Mouse (Mus musculus): ENCODE data around the gene Spata21. TPM values are rescaled to one million over a fixed set of nuclear protein-coding genes. Genes with fewer than 3 reads are reported as not detected.

Spata21 gene
- polyA plus RNA-seq, 1 experiment from 2014 or later: 0.36 TPM

GRCm38 (mm10) chr4:141060426-141061301 is 27.5 kb upstream of the Spata21 start, which contains the start of gene Crocc:
TSS of gene Crocc (minus strand) at chr4:141060550.
- H3K4me2 ChIP-seq: peak within 1 kb of the TSS; percentile 77
- peak within 1 kb of the TSS; percentile 76 for H3K9ac ChIP-seq
- peaks cover 10% of the 10 kb centered on the region for H3K36me3 ChIP-seq
- H3K4me3 ChIP-seq: peak within 1 kb of the TSS; percentile 73
- no peaks in the 10 kb centered on the region for H3K9me3 ChIP-seq
- WGBS: under 1% methylated on average over 75 of the region's 77 CpGs
- peaks cover 12% of the 10 kb centered on the region for H3K4me1 ChIP-seq
- peak within 1 kb of the TSS; percentile 88 for H3K27ac ChIP-seq
- no peaks in the 10 kb centered on the region for H3K27me3 ChIP-seq
- ATAC-seq (ENCODE audit: insufficient number of reproducible peaks, low FRiP score, low TSS enrichment, low read depth): peak; percentile 96

GRCm38 (mm10) chr4:141064104-141064659 is 24.0 kb upstream of the Spata21 start:
- WGBS: 89% methylated on average over 4 of the region's 4 CpGs
- Histone ChIP-seq H3K4me1 (peaks cover 20% of the 10 kb centered on the region), H3K4me3 (no peak overlapping the region), H3K9me3 (no peaks in the 10 kb centered on the region), H3K27ac (no peak overlapping the region), H3K27me3 (no peaks in the 10 kb centered on the region), H3K9ac (no peak overlapping the region), H3K4me2 (no peak overlapping the region), H3K36me3 (peaks cover 38% of the 10 kb centered on the region)
- no peak for ATAC-seq (ENCODE audit: insufficient number of reproducible peaks, low FRiP score, low TSS enrichment, low read depth)

- H3K4me1 ChIP-seq: peaks cover 13% of the 10 kb centered on the region
- no peak overlapping the region for H3K4me2 ChIP-seq
- H3K9ac ChIP-seq: no peak overlapping the region
- peaks cover 48% of the 10 kb centered on the region for H3K36me3 ChIP-seq
- no peaks in the 10 kb centered on the region for H3K9me3 ChIP-seq
- H3K4me3 ChIP-seq: no peak overlapping the region
- H3K27me3 ChIP-seq: no peaks in the 10 kb centered on the region
- no peak overlapping the region for H3K27ac ChIP-seq
- WGBS: 7% methylated on average over 8 of the region's 8 CpGs
- ATAC-seq (ENCODE audit: insufficient number of reproducible peaks, low FRiP score, low TSS enrichment, low read depth): no peak
Observed at GRCm38 (mm10) chr4:141065123-141065522, 23.0 kb upstream of the Spata21 start.

GRCm38 (mm10) chr4:141066709-141067515 is 21.2 kb upstream of the Spata21 start:
- peaks cover 66% of the 10 kb centered on the region for H3K36me3 ChIP-seq
- no peaks in the 10 kb centered on the region for H3K9me3 ChIP-seq
- H3K9ac ChIP-seq: no peak overlapping the region
- H3K27ac ChIP-seq: peak overlapping the region; percentile 8; the same call in 1 of the 2 replicates
- 66% methylated on average over 12 of the region's 12 CpGs for WGBS
- no peak for ATAC-seq (ENCODE audit: insufficient number of reproducible peaks, low FRiP score, low TSS enrichment, low read depth)
- no peak overlapping the region for H3K4me3 ChIP-seq
- H3K4me2 ChIP-seq: no peak overlapping the region
- peaks cover 10% of the 10 kb centered on the region for H3K4me1 ChIP-seq
- no peaks in the 10 kb centered on the region for H3K27me3 ChIP-seq

DNA sequence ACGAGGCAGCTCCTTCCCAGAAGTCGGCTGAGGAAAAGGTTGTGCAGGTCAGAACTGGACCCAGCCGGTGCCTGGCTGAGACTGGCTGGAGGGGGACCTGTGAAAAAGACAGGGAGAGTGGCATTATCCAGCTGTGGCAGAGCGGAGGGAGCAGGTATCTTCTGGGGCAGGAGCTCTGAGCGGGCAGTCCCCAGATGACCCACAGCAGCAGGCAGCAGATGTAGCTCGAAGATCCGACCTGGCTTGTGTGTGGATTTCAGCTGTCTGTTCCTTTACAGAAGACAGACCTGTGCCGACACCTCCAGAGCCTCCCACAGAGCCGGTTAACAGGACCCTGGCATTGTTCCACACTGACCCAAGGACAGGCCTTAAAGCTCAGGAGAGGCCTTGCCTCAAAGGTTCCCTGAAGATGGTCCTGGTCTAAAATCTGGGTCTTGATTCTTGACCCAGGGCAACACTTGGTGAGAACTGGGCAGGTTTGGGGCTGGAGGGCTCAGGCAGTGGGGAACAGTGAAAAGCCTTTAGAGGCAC is 20.6 kb upstream of the Spata21 start:
- ATAC-seq (ENCODE audit: insufficient number of reproducible peaks, low FRiP score, low TSS enrichment, low read depth): no peak
- Histone ChIP-seq H3K27me3 (no peaks in the 10 kb centered on the region), H3K9ac (no peak overlapping the region), H3K4me1 (peaks cover 10% of the 10 kb centered on the region), H3K9me3 (no peaks in the 10 kb centered on the region), H3K36me3 (peaks cover 72% of the 10 kb centered on the region), H3K4me2 (no peak overlapping the region), H3K4me3 (no peak overlapping the region), H3K27ac (0 out of 2 replicates have a peak overlapping the region, but pooled peaks have one; percentile 8)
- WGBS: 81% methylated on average over 9 of the region's 9 CpGs

DNA sequence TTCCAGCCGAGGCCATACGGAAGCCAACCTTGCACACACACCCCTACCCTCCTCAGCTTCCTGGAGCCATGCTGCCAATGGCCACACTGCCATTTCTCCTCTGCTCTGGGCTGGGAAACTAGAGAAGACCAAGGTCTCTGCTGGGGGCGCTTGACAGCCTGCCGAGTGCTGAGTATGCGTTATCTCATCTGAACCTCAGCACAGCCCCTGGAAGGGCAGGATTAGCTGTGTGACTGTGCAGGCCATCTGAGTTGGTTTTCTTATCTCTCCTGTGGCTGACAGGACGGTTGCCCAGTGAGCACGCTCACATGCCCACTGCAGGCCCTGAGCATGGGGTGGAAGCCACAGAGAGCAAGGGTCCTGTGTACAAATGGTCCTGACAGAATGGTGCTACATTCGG is 19.5 kb upstream of the Spata21 start:
- Histone ChIP-seq H3K36me3 (peaks cover 83% of the 10 kb centered on the region), H3K27ac (no peak overlapping the region), H3K9ac (no peak overlapping the region), H3K4me2 (no peak overlapping the region), H3K4me3 (no peak overlapping the region), H3K9me3 (no peaks in the 10 kb centered on the region), H3K27me3 (no peaks in the 10 kb centered on the region), H3K4me1 (peaks cover 11% of the 10 kb centered on the region)
- 88% methylated on average over 8 of the region's 8 CpGs for WGBS
- ATAC-seq (ENCODE audit: insufficient number of reproducible peaks, low FRiP score, low TSS enrichment, low read depth): no peak

DNA sequence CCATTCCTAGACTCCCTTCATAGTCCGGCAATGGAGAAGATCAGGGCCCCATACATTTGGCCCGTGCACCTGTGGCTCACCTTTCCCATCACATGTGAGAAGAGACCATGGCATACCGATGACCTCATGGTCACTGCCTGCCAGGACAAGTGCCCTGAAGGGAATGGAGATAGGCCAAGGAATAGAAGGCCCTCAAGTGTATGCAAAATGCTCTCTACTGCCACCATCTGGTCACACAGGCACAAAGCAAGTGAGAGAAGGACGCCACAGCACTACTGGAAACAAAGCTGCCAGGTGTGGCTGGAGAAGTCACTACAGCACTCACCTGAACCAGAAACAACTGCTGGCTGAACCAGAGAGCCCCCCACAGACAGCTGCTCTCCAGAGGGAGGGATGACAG is 18.4 kb upstream of the Spata21 start:
- Histone ChIP-seq H3K9me3 (no peaks in the 10 kb centered on the region), H3K9ac (no peak overlapping the region), H3K4me3 (no peak overlapping the region), H3K27me3 (no peaks in the 10 kb centered on the region), H3K27ac (no peak overlapping the region), H3K4me2 (no peak overlapping the region), H3K36me3 (peaks cover 92% of the 10 kb centered on the region), H3K4me1 (peaks cover 16% of the 10 kb centered on the region)
- ATAC-seq (ENCODE audit: insufficient number of reproducible peaks, low FRiP score, low TSS enrichment, low read depth): no peak
- 56% methylated on average over 4 of the region's 4 CpGs for WGBS

- no peak for ATAC-seq (ENCODE audit: insufficient number of reproducible peaks, low FRiP score, low TSS enrichment, low read depth)
- no peak overlapping the region for H3K4me2 ChIP-seq
- WGBS: 87% methylated on average over 11 of the region's 11 CpGs
Observed at GRCm38 (mm10) chr4:141072502-141072901, 15.6 kb upstream of the Spata21 start.

DNA sequence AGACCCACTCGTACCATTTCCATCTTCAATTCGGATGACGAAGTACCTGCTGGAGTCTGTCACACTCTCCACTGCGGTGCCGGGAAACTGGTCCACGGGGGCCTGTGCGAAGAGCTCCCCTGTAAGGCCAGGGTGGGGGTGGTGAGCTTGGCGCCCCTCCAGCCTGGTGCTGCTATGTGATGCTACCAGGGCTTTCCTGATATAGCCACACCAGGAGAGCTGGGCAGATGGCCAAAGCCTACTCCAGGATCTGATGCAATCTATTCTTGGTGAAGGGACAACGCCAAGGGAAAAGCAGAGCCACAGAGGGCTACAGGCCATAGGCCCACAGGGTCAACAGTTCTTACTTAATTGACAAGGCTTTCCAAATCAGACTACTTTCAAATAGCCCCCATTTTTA is 14.5 kb upstream of the Spata21 start:
- H3K27ac ChIP-seq: no peak overlapping the region
- no peak overlapping the region for H3K4me3 ChIP-seq
- H3K9me3 ChIP-seq: no peaks in the 10 kb centered on the region
- no peak for ATAC-seq (ENCODE audit: insufficient number of reproducible peaks, low FRiP score, low TSS enrichment, low read depth)
- peaks cover 63% of the 10 kb centered on the region for H3K36me3 ChIP-seq
- no peak overlapping the region for H3K9ac ChIP-seq
- peaks cover 24% of the 10 kb centered on the region for H3K4me1 ChIP-seq
- H3K27me3 ChIP-seq: no peaks in the 10 kb centered on the region
- H3K4me2 ChIP-seq: no peak overlapping the region
- WGBS: 89% methylated on average over 9 of the region's 9 CpGs

More at GRCm38 (mm10) chr4:141072502-141072901, 15.6 kb upstream of the Spata21 start:
- Histone ChIP-seq H3K4me3 (no peak overlapping the region), H3K36me3 (peaks cover 75% of the 10 kb centered on the region), H3K27me3 (no peaks in the 10 kb centered on the region), H3K9me3 (no peaks in the 10 kb centered on the region), H3K9ac (no peak overlapping the region), H3K4me1 (peaks cover 22% of the 10 kb centered on the region), H3K27ac (no peak overlapping the region)

- H3K36me3 ChIP-seq: peaks cover 59% of the 10 kb centered on the region
- no peak overlapping the region for H3K4me3 ChIP-seq
- no peak overlapping the region for H3K9ac ChIP-seq
- peaks cover 24% of the 10 kb centered on the region for H3K4me1 ChIP-seq
- H3K9me3 ChIP-seq: no peaks in the 10 kb centered on the region
- WGBS: 95% methylated on average over 4 of the region's 4 CpGs
- ATAC-seq (ENCODE audit: insufficient number of reproducible peaks, low FRiP score, low TSS enrichment, low read depth): no peak
- H3K4me2 ChIP-seq: no peak overlapping the region
- H3K27me3 ChIP-seq: no peaks in the 10 kb centered on the region
- H3K27ac ChIP-seq: no peak overlapping the region
Observed at GRCm38 (mm10) chr4:141074109-141074508, 14.0 kb upstream of the Spata21 start.

GRCm38 (mm10) chr4:141076761-141077506 is 11.2 kb upstream of the Spata21 start:
- Histone ChIP-seq H3K4me2 (peak overlapping the region; percentile 90), H3K36me3 (peaks cover 30% of the 10 kb centered on the region), H3K27me3 (no peaks in the 10 kb centered on the region), H3K27ac (peak overlapping the region; percentile 51), H3K4me1 (peaks cover 24% of the 10 kb centered on the region), H3K4me3 (peak overlapping the region; percentile 95), H3K9me3 (no peaks in the 10 kb centered on the region), H3K9ac (peak overlapping the region; percentile 68)
- 72% methylated on average over 17 of the region's 17 CpGs for WGBS
- no peak for ATAC-seq (ENCODE audit: insufficient number of reproducible peaks, low FRiP score, low TSS enrichment, low read depth)

All from limb, embryonic 15.5 days (tissue).